Mouse (Mus musculus): ENCODE data around the gene Cdc37. TPM values are rescaled to one million over a fixed set of nuclear protein-coding genes. Genes with fewer than 3 reads are reported as not detected.

The Cdc37 gene
- polyA plus RNA-seq (2012; rRNA removed; ENCODE audit: low replicate concordance), result 40.9 and 42.1 TPM in 2 replicates

DNA sequence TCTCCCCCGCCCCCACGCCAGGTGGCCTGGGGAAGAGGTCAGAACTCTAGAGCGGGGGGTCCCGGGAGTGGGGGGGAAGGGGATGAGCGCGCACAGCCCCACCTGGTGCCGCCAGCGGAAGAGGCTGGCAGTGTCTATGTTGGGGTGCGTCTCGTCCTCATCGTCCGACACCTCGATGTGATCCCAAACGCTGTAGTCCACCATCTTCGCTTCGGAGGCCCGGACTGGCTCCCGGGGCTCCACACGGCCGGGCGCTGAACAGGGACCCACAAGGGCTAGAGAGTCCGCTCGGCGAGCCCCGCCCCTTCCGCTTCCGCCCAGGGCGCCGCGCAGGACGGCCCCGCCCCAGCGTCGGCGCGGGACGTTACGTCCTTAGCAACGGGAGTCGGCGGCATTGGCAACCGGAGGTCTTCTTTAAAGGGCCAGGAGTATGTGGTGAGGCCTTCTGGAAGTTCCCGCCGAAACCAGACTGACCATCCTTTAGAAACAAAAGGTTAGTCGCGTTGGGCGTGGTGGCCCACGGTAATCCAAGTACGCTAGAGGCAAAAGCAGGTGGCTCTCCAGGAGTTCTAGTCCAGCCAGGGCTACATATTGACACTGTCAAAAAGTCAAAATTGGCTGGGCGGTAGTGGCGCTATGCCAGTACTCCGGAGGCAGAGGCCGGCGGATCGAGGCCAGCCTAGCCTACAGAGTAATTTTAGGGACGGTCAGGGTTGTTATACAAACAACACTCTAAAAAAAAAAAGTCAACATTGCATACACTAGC is at the start of gene Cdc37:
Gene Cdc37 (minus strand): TSS at position 329 of the 766 bp plus-strand sequence.

GRCm38 (mm10) chr9:21165041-21165951 is 15.5 kb upstream of the Cdc37 start, which contains the start of gene Pde4a:
Gene Pde4a (plus strand): TSS chr9:21165714.

DNA sequence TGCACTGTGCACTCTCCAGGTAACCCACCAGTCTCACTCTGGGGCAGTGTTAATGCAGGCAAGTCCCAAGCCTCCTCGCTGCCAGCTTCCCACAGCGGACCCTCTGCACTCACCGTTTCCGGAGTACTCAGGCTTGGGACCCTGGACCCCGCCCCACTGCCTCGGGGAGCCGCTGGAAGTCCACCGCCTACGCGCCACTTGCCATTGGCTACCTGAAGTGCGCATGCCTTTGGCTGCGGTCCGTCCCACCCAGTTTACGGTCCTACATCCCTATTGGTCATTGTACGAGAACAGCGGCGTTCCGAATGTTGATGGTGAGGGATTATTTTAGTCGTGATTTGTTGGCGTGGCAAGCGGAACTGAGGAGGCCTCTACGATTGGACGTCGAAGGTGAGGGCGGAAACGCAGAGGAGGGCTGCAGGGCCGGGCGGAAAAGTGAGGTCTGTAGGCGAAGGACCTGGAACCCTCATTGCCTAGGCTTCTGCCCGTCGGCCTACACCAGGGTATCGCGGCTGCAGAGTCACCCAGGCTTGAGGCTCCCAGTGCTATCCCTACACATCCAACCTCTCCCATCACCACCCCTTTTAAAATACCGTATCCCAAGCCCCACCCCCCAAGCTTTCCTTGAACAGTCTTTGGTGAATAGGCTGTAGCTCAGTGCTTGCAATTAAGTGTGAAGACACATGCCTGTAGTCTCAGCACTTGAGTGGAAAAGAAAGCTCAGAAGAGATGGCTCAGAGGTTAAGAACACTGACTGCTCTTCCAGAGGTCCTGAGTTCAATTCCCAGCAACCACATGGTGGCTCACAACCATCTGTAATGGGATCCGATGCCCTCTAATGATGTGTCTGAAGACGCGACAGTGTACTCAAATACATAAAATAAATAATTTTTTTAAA is 18.5 kb downstream of the Cdc37 start, which contains the start of gene Tyk2:
Gene Tyk2 (minus strand): TSS at position 185 of the 898 bp plus-strand sequence.

GRCm38 (mm10) chr9:21091707-21092320 is 58.0 kb downstream of the Cdc37 start, which contains the start of the genes Gm38431 and Raver1:
Gene Gm38431 (minus strand): TSS chr9:21091997.
Gene Raver1 (minus strand): TSS chr9:21092008.

Other genes starting within 250 kb of the Cdc37 start
- 22.5 and 37.3 TPM in 2 replicates for gene Dnmt1, start 190.1 kb downstream of the Cdc37 start, polyA plus RNA-seq (2012; rRNA removed; ENCODE audit: low replicate concordance)
- gene S1pr2, start 173.2 kb downstream of the Cdc37 start, polyA plus RNA-seq (2012; rRNA removed; ENCODE audit: low replicate concordance), result 16.7 and 18.1 TPM in 2 replicates
- 121 and 137 TPM in 2 replicates for gene Mrpl4, start 147.2 kb downstream of the Cdc37 start, polyA plus RNA-seq (2012; rRNA removed; ENCODE audit: low replicate concordance)
- 38.8 and 51.8 TPM in 2 replicates for gene Icam1, start 134.0 kb downstream of the Cdc37 start, polyA plus RNA-seq (2012; rRNA removed; ENCODE audit: low replicate concordance)
- gene Icam4, start 120.6 kb downstream of the Cdc37 start, polyA plus RNA-seq (2012; rRNA removed; ENCODE audit: low replicate concordance), result 0.84 and 1.0 TPM in 2 replicates
- 0.50 and 1.5 TPM in 2 replicates for gene Icam5, start 117.9 kb downstream of the Cdc37 start, polyA plus RNA-seq (2012; rRNA removed; ENCODE audit: low replicate concordance)
- not detected in 2 replicates for gene Zglp1, start 82.9 kb downstream of the Cdc37 start, polyA plus RNA-seq (2012; rRNA removed; ENCODE audit: low replicate concordance)
- gene Gm49373, start 76.9 kb downstream of the Cdc37 start, polyA plus RNA-seq (2012; rRNA removed; ENCODE audit: low replicate concordance), result 0.12 and 0.17 TPM in 2 replicates
- 48.8 and 76.4 TPM in 2 replicates for gene Fdx1l, start 76.4 kb downstream of the Cdc37 start, polyA plus RNA-seq (2012; rRNA removed; ENCODE audit: low replicate concordance)
- gene Gm38431, start 58.0 kb downstream of the Cdc37 start, polyA plus RNA-seq (2012; rRNA removed; ENCODE audit: low replicate concordance), result 2.9 and 25.7 TPM in 2 replicates
- gene Raver1, start 58.0 kb downstream of the Cdc37 start, polyA plus RNA-seq (2012; rRNA removed; ENCODE audit: low replicate concordance), result 50.6 and 85.3 TPM in 2 replicates
- 37.7 and 50.2 TPM in 2 replicates for gene Tyk2, start 18.7 kb downstream of the Cdc37 start, polyA plus RNA-seq (2012; rRNA removed; ENCODE audit: low replicate concordance)
- 15.3 and 24.3 TPM in 2 replicates for gene Pde4a, start 15.7 kb upstream of the Cdc37 start, polyA plus RNA-seq (2012; rRNA removed; ENCODE audit: low replicate concordance)
- gene Keap1, start 89.4 kb upstream of the Cdc37 start, polyA plus RNA-seq (2012; rRNA removed; ENCODE audit: low replicate concordance), result 76.5 and 140 TPM in 2 replicates
- gene S1pr5, start 98.5 kb upstream of the Cdc37 start, polyA plus RNA-seq (2012; rRNA removed; ENCODE audit: low replicate concordance), result 2.3 and 3.1 TPM in 2 replicates
- 40.1 and 41.1 TPM in 2 replicates for gene Atg4d, start 115.3 kb upstream of the Cdc37 start, polyA plus RNA-seq (2012; rRNA removed; ENCODE audit: low replicate concordance)
- gene Kri1, start 138.0 kb upstream of the Cdc37 start, polyA plus RNA-seq (2012; rRNA removed; ENCODE audit: low replicate concordance), result 15.0 and 28.0 TPM in 2 replicates
- 35.4 and 64.8 TPM in 2 replicates for gene Cdkn2d, start 141.4 kb upstream of the Cdc37 start, polyA plus RNA-seq (2012; rRNA removed; ENCODE audit: low replicate concordance)
- gene Ap1m2, start 162.4 kb upstream of the Cdc37 start, polyA plus RNA-seq (2012; rRNA removed; ENCODE audit: low replicate concordance), result 13.0 and 16.7 TPM in 2 replicates
- gene Slc44a2, start 170.7 kb upstream of the Cdc37 start, polyA plus RNA-seq (2012; rRNA removed; ENCODE audit: low replicate concordance), result 95.6 and 161 TPM in 2 replicates
- gene Ilf3, start 217.9 kb upstream of the Cdc37 start, polyA plus RNA-seq (2012; rRNA removed; ENCODE audit: low replicate concordance), result 44.0 and 48.9 TPM in 2 replicates

Data from mammary gland, adult 2 months (tissue).